21 mouse cellular contexts compared by ENCODE assay signal in genomic region chr9:122265526-122266210, GRCm38 (mm10). TPM values are rescaled to one million over a fixed set of nuclear protein-coding genes. Genes with fewer than 3 reads are reported as not detected.
DNase-seq lines count a peak whose midpoint lies in the region; ATAC-seq and TF ChIP-seq lines count a peak whose summit lies in the region.
"Had no signal": no experiment of that assay in that cellular context is flagged by ENCODE, and none has a peak within 500 bp of the region (broad histone marks: within the 10 kb centered on the region; RNA-seq: fewer than 3 reads in every experiment).

No protein-coding gene starts in this region.

- no peaks in the 10 kb centered on the region for H3K27me3 ChIP-seq in forebrain, postnatal 0 days (ENCODE audit: insufficient read depth, low read length)
- H3K27me3 ChIP-seq in forebrain, embryonic 16.5 days (replicated peaks; ENCODE audit: control insufficient read depth, insufficient read depth, low read length), result no peaks in the 10 kb centered on the region
- no peaks in the 10 kb centered on the region for H3K27me3 ChIP-seq in heart, adult 2 months (ENCODE audit: control insufficient read depth, insufficient read depth, low read length)
- H3K27me3 ChIP-seq: embryonic facial prominence, embryonic 12.5 days; forebrain, embryonic 13.5 days; kidney, embryonic 15.5 days; lung, embryonic 15.5 days; midbrain, embryonic 12.5 days; neural tube, embryonic 13.5 days had no signal

- no peak for ATAC-seq in forebrain, postnatal 0 days
- no peak for ATAC-seq in forebrain, embryonic 16.5 days
- ATAC-seq: forebrain, embryonic 13.5 days; hindbrain, embryonic 16.5 days; intestine, postnatal 0 days had no signal

- no peak for TF ChIP-seq POLR2A in heart, adult 2 months (IDR thresholded peaks at IDR 0.05; ENCODE audit: insufficient read depth, low read depth, low read length)
- no peak for TF ChIP-seq POLR2A in olfactory bulb, adult 2 months (IDR thresholded peaks at IDR 0.05; ENCODE audit: insufficient read depth, low read depth, low read length)

- TF ChIP-seq EP300 in heart, adult 2 months (IDR thresholded peaks at IDR 0.05; ENCODE audit: insufficient read depth, low read depth, low read length), result no peak

- H3K4me1 ChIP-seq in forebrain, postnatal 0 days (ENCODE audit: insufficient read depth), result no peaks in the 10 kb centered on the region
- H3K4me1 ChIP-seq in forebrain, embryonic 16.5 days (replicated peaks; ENCODE audit: control insufficient read depth, insufficient read depth, low read length), result no peaks in the 10 kb centered on the region
- H3K4me1 ChIP-seq in heart, adult 2 months (ENCODE audit: control insufficient read depth, insufficient read depth, low read length), result no peaks in the 10 kb centered on the region
- H3K4me1 ChIP-seq in olfactory bulb, adult 2 months (ENCODE audit: control insufficient read depth, insufficient read depth, low read length), result peaks cover 20% of the 10 kb centered on the region
- H3K4me1 ChIP-seq: embryonic facial prominence, embryonic 12.5 days; kidney, embryonic 15.5 days; lung, embryonic 15.5 days; midbrain, embryonic 12.5 days; neural tube, embryonic 13.5 days had no signal

- no peak for DNase-seq in forebrain, postnatal 0 days
- DNase-seq in heart, adult 2 months, result no peak
- DNase-seq in heart, postnatal 14 days, result no peak
- peak; percentile 44 for DNase-seq in MN1 (ENCODE audit: low spot score)
- no peak for DNase-seq in spleen, postnatal 10 days (ENCODE audit: low spot score in 2 of 2)
- DNase-seq in T-cell, adult 2 months (ENCODE audit: low spot score), result no peak
- DNase-seq: heart, postnatal 4 days; right cerebral cortex, postnatal 25 days; thymus, postnatal 25 days had no signal

- intact Hi-C loops in heart, adult 2 months (cut with DNase I), result no loop called here
- intact Hi-C loops in heart, postnatal 14 days (cut with DNase I), result loop anchor here (5.0 kb wide), 1 partner anchor 42 kb away; no protein-coding TSS in a partner anchor

- peaks cover 17% of the 10 kb centered on the region; the same call in 1 of the 2 replicates for H3K36me3 ChIP-seq in forebrain, postnatal 0 days (ENCODE audit: insufficient read depth)
- H3K36me3 ChIP-seq in forebrain, embryonic 16.5 days (ENCODE audit: control insufficient read depth, insufficient read depth), result peaks cover 4% of the 10 kb centered on the region; the same call in 1 of the 2 replicates
- no peaks in the 10 kb centered on the region for H3K36me3 ChIP-seq in heart, adult 2 months (ENCODE audit: control insufficient read depth, insufficient read depth, low read length)

- H3K4me2 ChIP-seq in forebrain, postnatal 0 days (ENCODE audit: low read depth), result no peak overlapping the region
- no peak overlapping the region for H3K4me2 ChIP-seq in forebrain, embryonic 16.5 days (ENCODE audit: low read length)
- H3K4me2 ChIP-seq: embryonic facial prominence, embryonic 12.5 days; forebrain, embryonic 13.5 days; kidney, embryonic 15.5 days; lung, embryonic 15.5 days; midbrain, embryonic 12.5 days; neural tube, embryonic 13.5 days had no signal

- TF ChIP-seq CTCF in forebrain, postnatal 0 days (IDR thresholded peaks at IDR 0.05; ENCODE audit: low read depth), result 0 out of 2 replicates have a peak, but pooled peaks have one; percentile 5
- 0 out of 2 replicates have a peak, but pooled peaks have one; percentile 5 for TF ChIP-seq CTCF in heart, adult 2 months (IDR thresholded peaks at IDR 0.05)
- TF ChIP-seq CTCF in olfactory bulb, adult 2 months (IDR thresholded peaks at IDR 0.05; ENCODE audit: insufficient read depth, low read depth, low read length), result no peak

- no peaks in the 10 kb centered on the region for H3K9me3 ChIP-seq in forebrain, postnatal 0 days (ENCODE audit: low read length)
- no peaks in the 10 kb centered on the region for H3K9me3 ChIP-seq in forebrain, embryonic 16.5 days (ENCODE audit: control insufficient read depth, low read length)
- H3K9me3 ChIP-seq: embryonic facial prominence, embryonic 12.5 days; forebrain, embryonic 13.5 days; kidney, embryonic 15.5 days; lung, embryonic 15.5 days; midbrain, embryonic 12.5 days; neural tube, embryonic 13.5 days had no signal

- H3K27ac ChIP-seq in forebrain, postnatal 0 days (ENCODE audit: low read depth, low read length), result no peak overlapping the region
- H3K27ac ChIP-seq in forebrain, embryonic 16.5 days (ENCODE audit: low read length), result no peak overlapping the region
- no peak overlapping the region for H3K27ac ChIP-seq in heart, adult 2 months
- H3K27ac ChIP-seq in olfactory bulb, adult 2 months (ENCODE audit: insufficient read depth, low read depth, low read length), result peak overlapping the region; percentile 87
- H3K27ac ChIP-seq: embryonic facial prominence, embryonic 12.5 days; forebrain, embryonic 13.5 days; kidney, embryonic 15.5 days; liver, embryonic 14.5 days; lung, embryonic 15.5 days; midbrain, embryonic 12.5 days; neural tube, embryonic 13.5 days had no signal

- H3K79me2 ChIP-seq in heart, adult 2 months (replicated peaks; ENCODE audit: control insufficient read depth, insufficient read depth, low read length), result no peaks in the 10 kb centered on the region

- 83% methylated on average over 10 of the region's 10 CpGs for WGBS in forebrain, postnatal 0 days
- WGBS in forebrain, embryonic 16.5 days, result 89% methylated on average over 10 of the region's 10 CpGs
- 61% methylated on average over 10 of the region's 10 CpGs for WGBS in heart, adult 2 months
- 35% methylated on average over 10 of the region's 10 CpGs for WGBS in olfactory bulb, adult 2 months

- no peak overlapping the region for H3K4me3 ChIP-seq in forebrain, postnatal 0 days (ENCODE audit: low read depth, low read length)
- H3K4me3 ChIP-seq in forebrain, embryonic 16.5 days (replicated peaks; ENCODE audit: low read length), result no peak overlapping the region
- H3K4me3 ChIP-seq in heart, adult 2 months, result no peak overlapping the region
- H3K4me3 ChIP-seq in olfactory bulb, adult 2 months (ENCODE audit: insufficient read depth, low read depth, low read length), result no peak overlapping the region
- H3K4me3 ChIP-seq: embryonic facial prominence, embryonic 12.5 days; erythroblast, embryonic 14.5 days; forebrain, embryonic 13.5 days; kidney, embryonic 15.5 days; lung, embryonic 15.5 days; midbrain, embryonic 12.5 days; neural tube, embryonic 13.5 days had no signal

- H3K9ac ChIP-seq in forebrain, postnatal 0 days, result no peak overlapping the region
- H3K9ac ChIP-seq in forebrain, embryonic 16.5 days (replicated peaks; ENCODE audit: low read depth, low read length), result no peak overlapping the region
- H3K9ac ChIP-seq in heart, adult 2 months (ENCODE audit: low read depth, low read length), result no peak overlapping the region
- H3K9ac ChIP-seq: embryonic facial prominence, embryonic 12.5 days; forebrain, embryonic 13.5 days; kidney, embryonic 15.5 days; liver, embryonic 14.5 days; lung, embryonic 15.5 days; midbrain, embryonic 12.5 days; neural tube, embryonic 13.5 days had no signal

RNA-seq across cellular contexts. Expression of gene Ano10, which starts 28.6 kb away (rescaled TPM):
- total RNA-seq in forebrain, postnatal 0 days (2014; rRNA removed), result 24.7 and 35.3 TPM in 2 replicates
- polyA plus RNA-seq in forebrain, postnatal 0 days (2015; fragmentation: Nextera tagmentation; extraction: Ambion mirVana), result 26.3 and 32.0 TPM in 2 replicates
- polyA plus RNA-seq in forebrain, embryonic 16.5 days (2015; fragmentation: Nextera tagmentation; extraction: Ambion mirVana), result 34.9 and 35.0 TPM in 2 replicates
- total RNA-seq in heart, adult 2 months (2021), result 100 to 1,000 TPM; 180 to 214 TPM
- polyA plus RNA-seq in heart, adult 2 months (2012; rRNA removed), result 167 and 286 TPM in 2 replicates
- total RNA-seq in heart, postnatal 14 days (2021), result 10 to 100 TPM; 34.4 to 35.9 TPM
- not detected in 2 replicates for polyA plus RNA-seq in olfactory bulb, adult 2 months (2012; ENCODE audit: insufficient read depth, insufficient read length, low replicate concordance, missing spikeins)

Comparison
In these comparisons a context has a peak if more than half of its experiments do, and no peak if none do; other contexts are left out.
1. RNA of gene Ano10, which starts 28.6 kb away (polyA plus RNA-seq): 167 to 286 TPM in heart, adult 2 months, 34.9 to 35.0 TPM in forebrain, embryonic 16.5 days and 26.3 to 32.0 TPM in forebrain, postnatal 0 days; not detected in olfactory bulb, adult 2 months; every median in the first group is over 10 times any median in the second.